Mouse (Mus musculus) stomach, embryonic 16.5 days (tissue): ENCODE results near the gene Rgs5. TPM values are rescaled to one million over a fixed set of nuclear protein-coding genes. Genes with fewer than 3 reads are reported as not detected.

Experiments
- ATAC-seq: fragments of 200-750 bp; cut with Nextera tagmentation; 2 replicates; pipeline ENCODE4 v1.8.0; 2017; ENCODE audit warnings: moderate number of reproducible peaks, moderate TSS enrichment; ENCODE audit not compliant: insufficient read depth, low FRiP score
- H3K27ac ChIP-seq: fragments of 300-500 bp; sonication (generic); 2 replicates; pipeline ENCODE4 v1.5.1; 2014; ENCODE audit warnings: low read length
- H3K27me3 ChIP-seq: fragments of 300-500 bp; sonication (generic); 2 replicates; pipeline ENCODE4 v1.6.1; 2014; ENCODE audit warnings: low read length, control low read depth, mixed read lengths; ENCODE audit not compliant: control insufficient read depth, insufficient read depth
- H3K36me3 ChIP-seq: fragments of 300-500 bp; sonication (generic); 2 replicates; pipeline ENCODE4 v1.6.1; 2014; ENCODE audit warnings: low read length; ENCODE audit not compliant: control insufficient read depth, insufficient read depth
- H3K4me1 ChIP-seq: fragments of 300-500 bp; sonication (generic); 2 replicates; pipeline ENCODE4 v1.6.1; 2014; ENCODE audit warnings: low read length, control low read depth, mixed read lengths; ENCODE audit not compliant: control insufficient read depth, insufficient read depth
- H3K4me2 ChIP-seq: fragments of 300-500 bp; sonication (generic); 2 replicates; pipeline ENCODE4 v1.6.1; 2014; ENCODE audit warnings: low read depth, low read length, mixed read lengths
- H3K4me3 ChIP-seq: fragments of 300-500 bp; sonication (generic); replicated peaks from 2 replicates; pipeline ENCODE4 v1.5.1; 2014; ENCODE audit warnings: mild to moderate bottlenecking, low read length
- H3K9ac ChIP-seq: fragments of 300-500 bp; sonication (generic); 2 replicates; pipeline ENCODE4 v1.6.1; 2014; ENCODE audit warnings: low read length
- H3K9me3 ChIP-seq: fragments of 300-500 bp; sonication (generic); replicated peaks from 2 replicates; pipeline ENCODE4 v1.6.1; 2016; ENCODE audit warnings: low read length, control low read depth; ENCODE audit not compliant: control insufficient read depth
- WGBS: fragments of 180-500 bp; shearing (Covaris S2); extraction: QIAGEN DNeasy Blood & Tissue Kit; methylation state at CpG from one replicate; pipeline ENCODE4 v1.1.7; 2014; 5-methylcytosine and 5-hydroxymethylcytosine counted together
- polyA plus RNA-seq: library from polyadenylated mRNA; unstranded; fragments of >200 nt; fragmentation: Nextera tagmentation; extraction: Ambion mirVana; gene quantifications from 2 replicates; pipeline ENCODE4 v1.2.1, GENCODE M21; 2015

Gene Rgs5
- polyA plus RNA-seq, 1 experiment from 2014 or later, result 21.7 TPM

GRCm38 (mm10) chr1:169672272-169672671 is 17.0 kb downstream of the Rgs5 start:
- H3K36me3 ChIP-seq, result no peaks in the 10 kb centered on the region
- no peak for ATAC-seq
- H3K4me1 ChIP-seq, result no peaks in the 10 kb centered on the region
- H3K9ac ChIP-seq, result no peak overlapping the region
- H3K4me2 ChIP-seq, result no peak overlapping the region
- H3K4me3 ChIP-seq, result no peak overlapping the region
- H3K27ac ChIP-seq, result no peak overlapping the region
- H3K27me3 ChIP-seq, result no peaks in the 10 kb centered on the region
- H3K9me3 ChIP-seq, result no peaks in the 10 kb centered on the region
- 75% methylated on average over 4 of the region's 4 CpGs for WGBS

DNA sequence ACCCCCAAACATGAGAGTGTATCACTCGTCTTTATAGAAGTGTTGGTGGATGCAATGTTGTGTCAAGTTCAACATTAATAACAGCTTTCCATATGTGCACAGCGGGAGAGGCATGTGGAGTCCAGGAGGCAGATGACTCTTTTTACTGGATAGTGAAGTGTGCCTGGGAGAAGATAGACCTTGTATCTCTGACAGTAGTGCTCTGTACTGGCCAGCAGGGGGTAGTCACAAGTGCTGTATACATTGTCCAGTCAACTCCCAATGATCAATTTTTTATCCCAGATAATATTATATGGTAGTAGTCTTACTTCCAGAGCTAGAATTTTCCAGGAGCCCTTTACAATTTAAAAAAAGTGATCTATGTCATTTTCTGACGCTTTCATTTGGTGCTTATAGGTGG is 18.8 kb downstream of the Rgs5 start:
- no peaks in the 10 kb centered on the region for H3K27me3 ChIP-seq
- H3K9me3 ChIP-seq, result no peaks in the 10 kb centered on the region
- H3K36me3 ChIP-seq, result no peaks in the 10 kb centered on the region
- no peak overlapping the region for H3K27ac ChIP-seq
- H3K9ac ChIP-seq, result no peak overlapping the region
- H3K4me1 ChIP-seq, result no peaks in the 10 kb centered on the region
- no peak for ATAC-seq
- H3K4me2 ChIP-seq, result no peak overlapping the region
- 67% methylated on average over 3 of the region's 3 CpGs for WGBS
- no peak overlapping the region for H3K4me3 ChIP-seq

DNA sequence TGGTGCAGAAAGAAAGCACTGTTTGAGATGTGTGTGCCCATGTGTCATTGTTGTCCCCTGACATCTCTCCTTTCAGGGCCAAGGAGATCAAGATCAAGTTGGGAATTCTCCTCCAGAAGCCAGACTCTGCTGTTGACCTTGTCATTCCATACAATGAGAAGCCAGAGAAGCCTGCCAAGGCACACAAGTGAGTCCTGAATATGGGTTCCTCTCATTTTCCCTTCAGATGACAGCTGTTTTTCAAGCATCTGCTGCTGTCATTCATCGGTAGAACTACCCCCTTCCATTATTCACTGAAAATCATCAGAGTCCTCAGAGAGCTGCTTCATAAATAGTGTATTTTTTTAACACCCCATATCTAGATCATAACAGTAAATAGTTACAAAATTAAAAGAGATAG is 21.4 kb downstream of the Rgs5 start:
- Histone ChIP-seq H3K4me1 (no peaks in the 10 kb centered on the region), H3K4me3 (no peak overlapping the region), H3K9me3 (no peaks in the 10 kb centered on the region), H3K9ac (no peak overlapping the region), H3K27me3 (no peaks in the 10 kb centered on the region), H3K4me2 (no peak overlapping the region), H3K36me3 (no peaks in the 10 kb centered on the region), H3K27ac (no peak overlapping the region)
- WGBS, result 79% methylated on average over 1 of the region's 1 CpGs
- ATAC-seq, result no peak

- no peaks in the 10 kb centered on the region for H3K9me3 ChIP-seq
- H3K9ac ChIP-seq, result no peak overlapping the region
- no peak overlapping the region for H3K4me2 ChIP-seq
- 74% methylated on average over 9 of the region's 9 CpGs for WGBS
- no peak overlapping the region for H3K4me3 ChIP-seq
- no peaks in the 10 kb centered on the region for H3K4me1 ChIP-seq
- no peak for ATAC-seq
- H3K27ac ChIP-seq, result no peak overlapping the region
- H3K36me3 ChIP-seq, result 0 out of 2 replicates have a peak, but pooled peaks cover 3% of the 10 kb centered on the region
- no peaks in the 10 kb centered on the region for H3K27me3 ChIP-seq
Measured at GRCm38 (mm10) chr1:169680455-169681208, 25.3 kb downstream of the Rgs5 start.

- Histone ChIP-seq H3K27ac (no peak overlapping the region), H3K4me1 (no peaks in the 10 kb centered on the region), H3K4me2 (no peak overlapping the region), H3K27me3 (no peaks in the 10 kb centered on the region), H3K9me3 (no peaks in the 10 kb centered on the region), H3K9ac (no peak overlapping the region), H3K36me3 (0 out of 2 replicates have a peak, but pooled peaks cover 3% of the 10 kb centered on the region), H3K4me3 (no peak overlapping the region)
- ATAC-seq, result no peak
- 77% methylated on average over 7 of the region's 7 CpGs for WGBS
Measured at GRCm38 (mm10) chr1:169682775-169683497, 27.6 kb downstream of the Rgs5 start.

GRCm38 (mm10) chr1:169685257-169685656 is 30.0 kb downstream of the Rgs5 start:
- Histone ChIP-seq H3K9me3 (no peaks in the 10 kb centered on the region), H3K36me3 (0 out of 2 replicates have a peak, but pooled peaks cover 3% of the 10 kb centered on the region), H3K4me1 (no peaks in the 10 kb centered on the region), H3K27ac (no peak overlapping the region), H3K27me3 (no peaks in the 10 kb centered on the region), H3K4me3 (no peak overlapping the region), H3K4me2 (no peak overlapping the region), H3K9ac (no peak overlapping the region)
- no peak for ATAC-seq
- 61% methylated on average over 5 of the region's 5 CpGs for WGBS

DNA sequence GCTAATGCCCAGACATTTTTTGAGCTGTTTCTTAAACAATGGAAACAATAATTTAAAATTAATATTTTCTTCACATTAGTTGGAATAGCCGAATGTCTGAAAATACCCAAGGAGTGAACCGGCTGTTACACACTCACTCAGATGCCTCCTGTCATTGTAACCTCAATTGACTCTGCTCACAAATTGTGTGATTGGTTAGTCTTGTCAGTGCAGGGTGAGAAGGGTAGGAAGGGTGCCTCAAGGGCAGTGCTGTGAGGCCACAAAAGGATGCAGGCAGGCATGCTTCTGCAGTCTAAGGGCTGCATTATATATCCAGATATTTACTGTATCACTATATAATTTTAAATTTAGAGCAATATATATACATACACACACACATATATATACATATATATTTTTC is 37.7 kb downstream of the Rgs5 start:
- WGBS, result 80% methylated on average over 2 of the region's 2 CpGs
- no peak overlapping the region for H3K27ac ChIP-seq
- no peaks in the 10 kb centered on the region for H3K36me3 ChIP-seq
- no peaks in the 10 kb centered on the region for H3K27me3 ChIP-seq
- no peak overlapping the region for H3K9ac ChIP-seq
- H3K4me1 ChIP-seq, result no peaks in the 10 kb centered on the region
- no peak for ATAC-seq
- no peak overlapping the region for H3K4me2 ChIP-seq
- no peaks in the 10 kb centered on the region for H3K9me3 ChIP-seq
- H3K4me3 ChIP-seq, result no peak overlapping the region

GRCm38 (mm10) chr1:169693537-169693936 is 38.2 kb downstream of the Rgs5 start:
- H3K9ac ChIP-seq, result no peak overlapping the region
- no peaks in the 10 kb centered on the region for H3K36me3 ChIP-seq
- H3K27me3 ChIP-seq, result no peaks in the 10 kb centered on the region
- H3K4me1 ChIP-seq, result no peaks in the 10 kb centered on the region
- H3K4me3 ChIP-seq, result no peak overlapping the region
- H3K9me3 ChIP-seq, result no peaks in the 10 kb centered on the region
- WGBS, result 40% methylated on average over 3 of the region's 3 CpGs
- no peak overlapping the region for H3K27ac ChIP-seq
- ATAC-seq, result no peak
- H3K4me2 ChIP-seq, result no peak overlapping the region

DNA sequence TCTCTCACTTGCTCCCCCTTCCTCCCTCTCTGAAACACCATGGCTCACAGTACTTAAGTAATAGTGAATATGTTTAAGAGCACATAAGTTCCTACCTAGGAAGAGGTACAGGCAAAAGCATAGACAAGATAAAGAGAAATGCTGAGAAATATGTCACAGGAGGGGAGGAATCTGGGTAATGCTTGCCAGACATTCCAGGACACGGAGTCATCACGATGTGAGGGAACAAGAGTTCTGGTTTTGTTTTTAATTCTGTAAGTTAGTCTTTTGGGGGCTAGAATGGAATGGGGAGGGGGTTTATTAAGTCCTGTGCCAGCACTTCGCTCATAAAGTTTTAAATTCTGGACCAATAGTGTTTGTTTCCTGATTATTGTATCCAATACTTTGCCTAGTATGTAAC is 40.1 kb downstream of the Rgs5 start:
- 84% methylated on average over 3 of the region's 3 CpGs for WGBS
- Histone ChIP-seq H3K4me1 (no peaks in the 10 kb centered on the region), H3K36me3 (no peaks in the 10 kb centered on the region), H3K9ac (no peak overlapping the region), H3K27ac (no peak overlapping the region), H3K9me3 (no peaks in the 10 kb centered on the region), H3K4me3 (no peak overlapping the region), H3K27me3 (no peaks in the 10 kb centered on the region), H3K4me2 (no peak overlapping the region)
- ATAC-seq, result no peak
